Mouse (Mus musculus): ENCODE data around the gene Gm3646.

Gm3646 gene

GRCm38 (mm10) chr1:39805243-39805979 is at the start of gene Gm3646:
Gene Gm3646 (minus strand): TSS chr1:39805332.
- no peak for DNase-seq

GRCm38 (mm10) chr1:39847066-39847465 is 41.9 kb upstream of the Gm3646 start:
- peak; percentile 6 to 50 for DNase-seq

GRCm38 (mm10) chr1:39846031-39846550 is 41.0 kb upstream of the Gm3646 start:
- no peak for DNase-seq

- DNase-seq: no peak
Observed at GRCm38 (mm10) chr1:39843328-39843727, 38.2 kb upstream of the Gm3646 start.

- no peak for DNase-seq
Observed at GRCm38 (mm10) chr1:39842218-39843007, 37.3 kb upstream of the Gm3646 start.

GRCm38 (mm10) chr1:39840856-39841255 is 35.7 kb upstream of the Gm3646 start:
- no peak for DNase-seq

- DNase-seq: no peak
Observed at GRCm38 (mm10) chr1:39839838-39840237, 34.7 kb upstream of the Gm3646 start.

GRCm38 (mm10) chr1:39839217-39839616 is 34.1 kb upstream of the Gm3646 start:
- no peak for DNase-seq

- no peak for DNase-seq
Observed at GRCm38 (mm10) chr1:39838487-39839169, 33.5 kb upstream of the Gm3646 start.

- DNase-seq: no peak
Observed at GRCm38 (mm10) chr1:39831594-39832039, 26.5 kb upstream of the Gm3646 start.

- no peak for DNase-seq
Observed at GRCm38 (mm10) chr1:39830786-39831593, 25.9 kb upstream of the Gm3646 start.

GRCm38 (mm10) chr1:39824902-39825301 is 19.8 kb upstream of the Gm3646 start:
- no peak for DNase-seq

GRCm38 (mm10) chr1:39824240-39824639 is 19.1 kb upstream of the Gm3646 start:
- DNase-seq: no peak

GRCm38 (mm10) chr1:39819596-39819995 is 14.5 kb upstream of the Gm3646 start:
- no peak for DNase-seq

- DNase-seq: no peak
Observed at GRCm38 (mm10) chr1:39815766-39816165, 10.6 kb upstream of the Gm3646 start.

- DNase-seq: no peak
Observed at GRCm38 (mm10) chr1:39813067-39813466, 7.9 kb upstream of the Gm3646 start.

- DNase-seq: no peak
Observed at GRCm38 (mm10) chr1:39804789-39805188, 343 bp downstream of the Gm3646 start.

- DNase-seq: no peak
Observed at GRCm38 (mm10) chr1:39802946-39803345, 2.2 kb downstream of the Gm3646 start.

- no peak for DNase-seq
Observed at GRCm38 (mm10) chr1:39797496-39797895, 7.6 kb downstream of the Gm3646 start.

- no peak for DNase-seq
Observed at GRCm38 (mm10) chr1:39796765-39797164, 8.4 kb downstream of the Gm3646 start.

- DNase-seq: no peak
Observed at GRCm38 (mm10) chr1:39784632-39785031, 20.5 kb downstream of the Gm3646 start.

GRCm38 (mm10) chr1:39781835-39782234 is 23.3 kb downstream of the Gm3646 start:
- no peak for DNase-seq

Data from kidney, postnatal 25 days (tissue).